ENCODE assay signal across 9 mouse cellular contexts in genomic region chr10:69705806-69706768, GRCm38 (mm10).
DNase-seq lines count a peak whose midpoint lies in the region; ATAC-seq lines count a peak whose summit lies in the region.
"Had no signal": no experiment of that assay in that cellular context is flagged by ENCODE, and none has a peak within 500 bp of the region (broad histone marks: within the 10 kb centered on the region; RNA-seq: fewer than 3 reads in every experiment).

No protein-coding gene starts in this region.

- peak overlapping the region; percentile 43 for H3K4me3 ChIP-seq in heart, embryonic 10.5 days
- peak overlapping the region; percentile 50 for H3K4me3 ChIP-seq in forebrain, embryonic 13.5 days
- H3K4me3 ChIP-seq in midbrain, embryonic 10.5 days, result peak overlapping the region; percentile 51
- H3K4me3 ChIP-seq: megakaryocyte, embryonic 14.5 days had no signal

- no peak for DNase-seq in heart, embryonic 10.5 days (ENCODE audit: low spot score)
- DNase-seq in heart, postnatal 10 days, result no peak
- DNase-seq in cerebellum, adult 11 months, result peak; percentile 64
- DNase-seq in midbrain, embryonic 10.5 days (ENCODE audit: low spot score), result peak; percentile 38
- no peak for DNase-seq in Muller cell, postnatal 12 days (ENCODE audit: inconsistent ontology term)
- DNase-seq in thymus, postnatal 25 days, result no peak
- DNase-seq in frontal cortex, postnatal 14 days (ENCODE audit: low spot score in 2 of 2), result no peak

- peaks cover 31% of the 10 kb centered on the region for H3K4me1 ChIP-seq in heart, embryonic 10.5 days
- H3K4me1 ChIP-seq in forebrain, embryonic 13.5 days, result peaks cover 52% of the 10 kb centered on the region
- H3K4me1 ChIP-seq in midbrain, embryonic 10.5 days, result peaks cover 41% of the 10 kb centered on the region
- H3K4me1 ChIP-seq: megakaryocyte, embryonic 14.5 days had no signal

- H3K27me3 ChIP-seq in heart, embryonic 10.5 days (ENCODE audit: insufficient read depth, poor library complexity, severe bottlenecking), result no peaks in the 10 kb centered on the region
- H3K27me3 ChIP-seq in forebrain, embryonic 13.5 days, result no peaks in the 10 kb centered on the region
- H3K27me3 ChIP-seq in midbrain, embryonic 10.5 days (ENCODE audit: low read depth, poor library complexity, severe bottlenecking), result peaks cover 29% of the 10 kb centered on the region

- ATAC-seq in forebrain, embryonic 13.5 days, result peak; percentile 79

- H3K4me2 ChIP-seq in forebrain, embryonic 13.5 days, result peak overlapping the region; percentile 69

- no peaks in the 10 kb centered on the region for H3K36me3 ChIP-seq in heart, embryonic 10.5 days
- H3K36me3 ChIP-seq in forebrain, embryonic 13.5 days (ENCODE audit: poor library complexity, severe bottlenecking), result no peaks in the 10 kb centered on the region
- H3K36me3 ChIP-seq in midbrain, embryonic 10.5 days, result no peaks in the 10 kb centered on the region

- 20% methylated on average over 17 of the region's 17 CpGs for WGBS in heart, embryonic 10.5 days
- 1% methylated on average over 17 of the region's 17 CpGs for WGBS in forebrain, embryonic 13.5 days
- WGBS in midbrain, embryonic 10.5 days, result 6% methylated on average over 17 of the region's 17 CpGs

- intact Hi-C loops in heart, postnatal 10 days (cut with DNase I), result no loop called here

- H3K9me3 ChIP-seq in heart, embryonic 10.5 days, result no peaks in the 10 kb centered on the region
- no peaks in the 10 kb centered on the region for H3K9me3 ChIP-seq in forebrain, embryonic 13.5 days (replicated peaks)
- H3K9me3 ChIP-seq in midbrain, embryonic 10.5 days (replicated peaks), result no peaks in the 10 kb centered on the region

- peak overlapping the region; percentile 78 for H3K9ac ChIP-seq in forebrain, embryonic 13.5 days

- peak overlapping the region; percentile 53 for H3K27ac ChIP-seq in heart, embryonic 10.5 days
- H3K27ac ChIP-seq in forebrain, embryonic 13.5 days, result peak overlapping the region; percentile 92
- H3K27ac ChIP-seq in midbrain, embryonic 10.5 days (replicated peaks), result peak overlapping the region; percentile 84

Comparison
In these comparisons a context has a peak if more than half of its experiments do, and no peak if none do; other contexts are left out.
1. DNase-seq: peak in cerebellum, adult 11 months (single experiment) and midbrain, embryonic 10.5 days (single experiment); none in heart, embryonic 10.5 days (single experiment), heart, postnatal 10 days (0 of 2), Muller cell, postnatal 12 days (single experiment), thymus, postnatal 25 days (single experiment) and frontal cortex, postnatal 14 days (0 of 2).
2. Peak in every context shown above with its lines, with median percentiles within 50 percentile points of each other: H3K27ac ChIP-seq and H3K4me3 ChIP-seq.